Mouse (Mus musculus) CH12.LX (cell line): Measurements from ENCODE around the gene Pbld1. TPM values are rescaled to one million over a fixed set of nuclear protein-coding genes. Genes with fewer than 3 reads are reported as not detected.

ENCODE experiments used
- DNase-seq: peaks from one replicate; pipeline ENCODE4 v3.0.0-alpha.2; 2013; ENCODE audit errors: extremely low read depth
- H3K27ac ChIP-seq: 2 replicates; pipeline ENCODE4 v1.5.1; 2012; ENCODE audit warnings: low read depth, mild to moderate bottlenecking, control low read depth, moderate library complexity; ENCODE audit not compliant: insufficient read depth
- H3K27me3 ChIP-seq: replicated peaks from 2 replicates; pipeline ENCODE3; 2012; ENCODE audit warnings: inconsistent platforms
- H3K36me3 ChIP-seq, 2 experiments: replicated peaks in 1 of 2; 2 replicates each; pipeline versions ENCODE3 to v1.6.1; 2012; ENCODE audit warnings: inconsistent platforms in 1 of 2, low read length in 1 of 2, mild to moderate bottlenecking in 1 of 2, mixed read lengths in 1 of 2, moderate library complexity in 1 of 2; ENCODE audit not compliant: control insufficient read depth in 1 of 2, insufficient read depth in 1 of 2
- H3K4me1 ChIP-seq, 2 experiments: 2 replicates each; pipeline ENCODE4 v1.6.1; 2012; ENCODE audit warnings: inconsistent platforms in 1 of 2, moderate library complexity in 1 of 2; ENCODE audit not compliant: insufficient read depth in 2 of 2, control insufficient read depth in 1 of 2
- H3K4me2 ChIP-seq: 2 replicates; pipeline ENCODE4 v1.6.1; 2012; ENCODE audit warnings: low read depth, mild to moderate bottlenecking, control low read depth; ENCODE audit not compliant: poor library complexity, insufficient read depth, severe bottlenecking
- H3K4me3 ChIP-seq, 3 experiments: fragments of 150-350 bp in 1 of 3; sonication (generic) in 1 of 3; replicated peaks in 1 of 3; 2 replicates each; pipeline versions ENCODE3 to v1.5.1; 2011 to 2012; ENCODE audit warnings: low read depth in 2 of 3, low read length in 2 of 3, mild to moderate bottlenecking in 2 of 3, moderate library complexity in 2 of 3, control low read depth in 1 of 3, improper control_type of control experiment in 1 of 3, inconsistent platforms in 1 of 3, mixed read lengths in 1 of 3; ENCODE audit not compliant: poor library complexity in 1 of 3
- H3K79me2 ChIP-seq: replicated peaks from 2 replicates; pipeline ENCODE4 v1.6.1; 2012; ENCODE audit warnings: mild to moderate bottlenecking, moderate library complexity; ENCODE audit not compliant: control insufficient read depth, poor library complexity, insufficient read depth, severe bottlenecking; ENCODE audit errors: extremely low read depth
- H3K9ac ChIP-seq: 2 replicates; pipeline ENCODE4 v1.6.1; 2012; ENCODE audit warnings: low read depth, mild to moderate bottlenecking, control low read depth, moderate library complexity; ENCODE audit not compliant: insufficient read depth
- H3K9me3 ChIP-seq: replicated peaks from 2 replicates; pipeline ENCODE3; 2012; ENCODE audit warnings: low read length, inconsistent platforms, mixed read lengths
- CTCF ChIP-seq, 2 experiments: IDR thresholded peaks in 1 of 2; conservative IDR thresholded peaks in 1 of 2; 2 replicates each; pipeline ENCODE4 v1.5.1; 2011 to 2012; ENCODE audit warnings: low read depth in 2 of 2, low read length in 2 of 2, improper control_type of control experiment in 1 of 2, inconsistent platforms in 1 of 2, mild to moderate bottlenecking in 1 of 2, moderate library complexity in 1 of 2
- E2F4 ChIP-seq: IDR thresholded peaks from 2 replicates; pipeline ENCODE4 v1.6.1; 2011; ENCODE audit warnings: low read depth, low read length, improper control_type of control experiment; ENCODE audit not compliant: insufficient replicate concordance
- GABPA ChIP-seq: IDR thresholded peaks from 2 replicates; pipeline ENCODE4 v1.6.1; 2012; ENCODE audit warnings: low read depth, low read length, improper control_type of control experiment, inconsistent platforms; ENCODE audit not compliant: insufficient replicate concordance
- HCFC1 ChIP-seq: IDR thresholded peaks from 2 replicates; pipeline ENCODE4 v1.6.1; 2012; ENCODE audit warnings: low read depth, mild to moderate bottlenecking, inconsistent platforms, low read length, improper control_type of control experiment
- IRF4 ChIP-seq: IDR thresholded peaks from 2 replicates; pipeline ENCODE4 v1.6.1; 2014; ENCODE audit warnings: low read depth, mild to moderate bottlenecking, inconsistent platforms, low read length, improper control_type of control experiment
- JUN ChIP-seq: IDR thresholded peaks from 2 replicates; pipeline ENCODE4 v1.6.1; 2011; ENCODE audit warnings: low read depth, mild to moderate bottlenecking, low read length, improper control_type of control experiment, moderate library complexity; ENCODE audit not compliant: insufficient read depth
- KAT2A ChIP-seq: IDR thresholded peaks from 2 replicates; pipeline ENCODE4 v1.6.1; 2012; ENCODE audit warnings: low read length, improper control_type of control experiment, inconsistent platforms; ENCODE audit not compliant: insufficient replicate concordance
- MAX ChIP-seq: IDR thresholded peaks from 2 replicates; pipeline ENCODE4 v1.6.1; 2011; ENCODE audit warnings: low read length, improper control_type of control experiment
- MEF2A ChIP-seq: IDR thresholded peaks from 2 replicates; pipeline ENCODE4 v1.6.1; 2014; ENCODE audit warnings: low read depth, mild to moderate bottlenecking, inconsistent platforms, low read length, improper control_type of control experiment, borderline replicate concordance
- MXI1 ChIP-seq: IDR thresholded peaks from 2 replicates; pipeline ENCODE4 v1.6.1; 2011; ENCODE audit warnings: mild to moderate bottlenecking, low read depth, low read length, improper control_type of control experiment
- MYC ChIP-seq: IDR thresholded peaks from 2 replicates; pipeline ENCODE4 v1.6.1; 2011; ENCODE audit warnings: low read depth, mild to moderate bottlenecking, improper control_type of control experiment, low read length
- NRF1 ChIP-seq: IDR thresholded peaks from 2 replicates; pipeline ENCODE4 v1.6.1; 2014; ENCODE audit warnings: low read depth, mild to moderate bottlenecking, inconsistent platforms, low read length, improper control_type of control experiment, moderate library complexity
- PAX5 ChIP-seq: IDR thresholded peaks from 2 replicates; pipeline ENCODE4 v1.6.1; 2012; ENCODE audit warnings: low read length, inconsistent platforms, mixed read lengths
- RAD21 ChIP-seq: IDR thresholded peaks from 2 replicates; pipeline ENCODE4 v1.6.1; 2011; ENCODE audit warnings: low read depth, mild to moderate bottlenecking, low read length, improper control_type of control experiment, moderate library complexity
- TBP ChIP-seq: conservative IDR thresholded peaks from 2 replicates; pipeline ENCODE4 v1.6.1; 2011; ENCODE audit warnings: low read depth, low read length, improper control_type of control experiment
- TCF12 ChIP-seq: IDR thresholded peaks from 2 replicates; pipeline ENCODE4 v1.6.1; 2014; ENCODE audit warnings: low read depth, mild to moderate bottlenecking, inconsistent platforms, low read length, improper control_type of control experiment
- ZC3H11A ChIP-seq: IDR thresholded peaks from 2 replicates; pipeline ENCODE4 v1.6.1; 2012; ENCODE audit warnings: low read depth, mild to moderate bottlenecking, inconsistent platforms, low read length, improper control_type of control experiment
- ZKSCAN1 ChIP-seq: IDR thresholded peaks from 2 replicates; pipeline ENCODE4 v1.6.1; 2012; ENCODE audit warnings: low read depth, inconsistent platforms, low read length, improper control_type of control experiment, borderline replicate concordance
- ZNF384 ChIP-seq: IDR thresholded peaks from 2 replicates; pipeline ENCODE4 v1.6.1; 2012; ENCODE audit warnings: low read depth, low read length, improper control_type of control experiment, inconsistent platforms
- dilution Hi-C: fragments of 300-500 bp; cut with MboI; formaldehyde crosslinking; loops from 2 replicates; pipeline ENCODE4 v1.14.3; 2020; ENCODE audit warnings: low sequenced_read_pairs; ENCODE audit not compliant: extremely low pct_unique_long_range_greater_than_20kb, extremely low pct_ligation_motif_present
- in situ Hi-C: fragments of 300-500 bp; cut with MboI; formaldehyde crosslinking; loops from 3 replicates; pipeline ENCODE4 v1.14.3; 2019; ENCODE audit warnings: low sequenced_read_pairs, low pct_ligation_motif_present, low pct_unique_long_range_greater_than_20kb, mixed read lengths
- polyA plus RNA-seq: library from polyadenylated mRNA; unstranded; fragments of >175 nt; gene quantifications from 2 replicates; pipeline ENCODE4 v1.2.1, GENCODE M21; 2012; ENCODE audit warnings: low read depth; ENCODE audit not compliant: insufficient read length
- total RNA-seq, 2 experiments: library from RNA; depleted of rRNA; stranded (reverse); fragments of 300-350 nt in 1 of 2; fragments of >200 nt in 1 of 2; gene quantifications; 2 replicates each; pipeline ENCODE4 v1.2.3; 2012 to 2014

The Pbld1 gene
- total and polyA plus RNA-seq, 3 experiments: 0.04 to 0.49 TPM; not detected in 1

- no peak overlapping the region for H3K27ac ChIP-seq
- no peaks in the 10 kb centered on the region for H3K9me3 ChIP-seq
- no peak overlapping the region for H3K4me2 ChIP-seq
- H3K4me3 ChIP-seq: no peak overlapping the region
- in situ Hi-C loops: no loop called here
- no peak for DNase-seq
- peaks cover 4 to 9% of the 10 kb centered on the region in 2 experiments; a peak in 3 of 4 replicates for H3K4me1 ChIP-seq
- H3K79me2 ChIP-seq: no peaks in the 10 kb centered on the region
- H3K27me3 ChIP-seq: no peaks in the 10 kb centered on the region
- dilution Hi-C loops: no loop called here
- TF ChIP-seq MAX (no peak), IRF4 (no peak), E2F4 (no peak), JUN (no peak), TBP (no peak), PAX5 (no peak), KAT2A (no peak), ZNF384 (no peak), NRF1 (no peak), ZKSCAN1 (no peak), RAD21 (no peak), MYC (no peak), ZC3H11A (no peak)
- H3K36me3 ChIP-seq: no peaks in the 10 kb centered on the region
- H3K9ac ChIP-seq: no peak overlapping the region
Measured at GRCm38 (mm10) chr10:63056966-63057750, 2.8 kb upstream of the Pbld1 start.

- no peaks in the 10 kb centered on the region for H3K27me3 ChIP-seq
- H3K4me2 ChIP-seq: no peak overlapping the region
- H3K79me2 ChIP-seq: no peaks in the 10 kb centered on the region
- dilution Hi-C loops (no loop called here), in situ Hi-C loops (no loop called here)
- H3K9ac ChIP-seq: no peak overlapping the region
- no peak for TF ChIP-seq HCFC1
- TF ChIP-seq CTCF (conservative IDR thresholded peaks at IDR 0.05 in 1 of 2, IDR thresholded peaks at IDR 0.05 in 1 of 2; ENCODE audit: low read depth in 2 of 2, low read length in 2 of 2): no peak
- no peak for TF ChIP-seq MXI1
- TF ChIP-seq GABPA: no peak
- no peak for TF ChIP-seq MEF2A
- no peak for TF ChIP-seq TCF12
- no peak for TF ChIP-seq ZC3H11A
- H3K4me1 ChIP-seq: no peaks in the 10 kb centered on the region
- H3K27ac ChIP-seq: no peak overlapping the region
- H3K9me3 ChIP-seq: no peaks in the 10 kb centered on the region
- DNase-seq: no peak
- no peak overlapping the region for H3K4me3 ChIP-seq
- no peaks in the 10 kb centered on the region for H3K36me3 ChIP-seq
Measured at GRCm38 (mm10) chr10:63060406-63060805, 444 bp downstream of the Pbld1 start.
